Mouse (Mus musculus) MEL (cell line): ENCODE data around the gene Tmtc1. TPM values are rescaled to one million over a fixed set of nuclear protein-coding genes. Genes with fewer than 3 reads are reported as not detected.

Experiments used
- DNase-seq: peaks from one replicate; pipeline ENCODE4 v3.0.0; 2011; ENCODE audit warnings: low read depth, low spot score
- H3K27ac ChIP-seq: 2 replicates; pipeline ENCODE4 v1.5.1; 2012; ENCODE audit warnings: low read depth, mild to moderate bottlenecking, control low read depth, low read length, moderate library complexity; ENCODE audit not compliant: control insufficient read depth
- H3K27me3 ChIP-seq, 2 experiments: fragments of 150-350 bp in 1 of 2; sonication (generic) in 1 of 2; 2 replicates each; pipeline ENCODE4 v1.6.1; 2012; ENCODE audit warnings: low read length in 2 of 2, mild to moderate bottlenecking in 2 of 2, improper control_type of control experiment in 1 of 2, moderate library complexity in 1 of 2; ENCODE audit not compliant: insufficient read depth in 2 of 2, control insufficient read depth in 1 of 2
- H3K36me3 ChIP-seq, 2 experiments: 2 replicates each; pipeline ENCODE4 v1.6.1; 2012 to 2014; ENCODE audit warnings: low read length in 2 of 2, improper control_type of control experiment in 1 of 2, inconsistent platforms in 1 of 2, mild to moderate bottlenecking in 1 of 2; ENCODE audit not compliant: insufficient read depth in 2 of 2, control insufficient read depth in 1 of 2
- H3K4me1 ChIP-seq, 2 experiments: fragments of 150-350 bp in 1 of 2; sonication (generic) in 1 of 2; 2 replicates each; pipeline ENCODE4 v1.6.1; 2012; ENCODE audit warnings: low read length in 2 of 2, improper control_type of control experiment in 1 of 2, mild to moderate bottlenecking in 1 of 2; ENCODE audit not compliant: insufficient read depth in 2 of 2, control insufficient read depth in 1 of 2
- H3K4me3 ChIP-seq, 2 experiments: fragments of 150-350 bp in 1 of 2; sonication (generic) in 1 of 2; 2 replicates each; pipeline ENCODE4 v1.5.1; 2012; ENCODE audit warnings: low read depth in 2 of 2, low read length in 2 of 2, mild to moderate bottlenecking in 2 of 2, moderate library complexity in 2 of 2, control low read depth in 1 of 2, improper control_type of control experiment in 1 of 2; ENCODE audit not compliant: control insufficient read depth in 1 of 2, insufficient read depth in 1 of 2
- H3K79me2 ChIP-seq: 2 replicates; pipeline ENCODE4 v1.6.1; 2012; ENCODE audit warnings: mild to moderate bottlenecking, low read length, moderate library complexity; ENCODE audit not compliant: control insufficient read depth, poor library complexity, insufficient read depth
- H3K9ac ChIP-seq: 2 replicates; pipeline ENCODE4 v1.6.1; 2012; ENCODE audit warnings: low read depth, mild to moderate bottlenecking, control low read depth, low read length, moderate library complexity; ENCODE audit not compliant: control insufficient read depth, poor library complexity, severe bottlenecking
- H3K9me3 ChIP-seq: fragments of 150-350 bp; sonication (generic); replicated peaks from 2 replicates; pipeline ENCODE4 v1.6.1; 2012; ENCODE audit warnings: mild to moderate bottlenecking, low read length, improper control_type of control experiment, moderate library complexity; ENCODE audit not compliant: insufficient read depth
- BHLHE40 ChIP-seq: IDR thresholded peaks from 2 replicates; pipeline ENCODE4 v1.6.1; 2012; ENCODE audit warnings: low read depth, mild to moderate bottlenecking, inconsistent platforms, low read length, improper control_type of control experiment, borderline replicate concordance
- CHD1 ChIP-seq: IDR thresholded peaks from 2 replicates; pipeline ENCODE4 v1.6.1; 2012; ENCODE audit warnings: low read depth, mild to moderate bottlenecking, inconsistent platforms, low read length, improper control_type of control experiment
- CHD2 ChIP-seq: IDR thresholded peaks from 2 replicates; pipeline ENCODE4 v1.6.1; 2011; ENCODE audit warnings: low read length, improper control_type of control experiment
- CTCF ChIP-seq, 3 experiments: IDR thresholded peaks in 2 of 3; conservative IDR thresholded peaks in 1 of 3; 2 replicates each; pipeline ENCODE4 v1.5.1; 2011 to 2012; ENCODE audit warnings: low read length in 3 of 3, low read depth in 2 of 3, mild to moderate bottlenecking in 2 of 3, improper control_type of control experiment in 1 of 3, inconsistent platforms in 1 of 3, mixed read lengths in 1 of 3, moderate library complexity in 1 of 3; ENCODE audit not compliant: control insufficient read depth in 1 of 3, insufficient read depth in 1 of 3, poor library complexity in 1 of 3, severe bottlenecking in 1 of 3
- ELF1 ChIP-seq: IDR thresholded peaks from 2 replicates; pipeline ENCODE4 v1.6.1; 2014; ENCODE audit warnings: low read depth, mild to moderate bottlenecking, inconsistent platforms, low read length, improper control_type of control experiment, moderate library complexity
- GABPA ChIP-seq: IDR thresholded peaks from 2 replicates; pipeline ENCODE4 v1.6.1; 2012; ENCODE audit warnings: low read depth, mild to moderate bottlenecking, inconsistent platforms, low read length, improper control_type of control experiment, moderate library complexity
- GATA1 ChIP-seq: IDR thresholded peaks from 2 replicates; pipeline ENCODE4 v1.6.1; 2011; ENCODE audit warnings: low read depth, low read length, improper control_type of control experiment
- JUND ChIP-seq: IDR thresholded peaks from 2 replicates; pipeline ENCODE4 v1.6.1; 2011; ENCODE audit warnings: low read depth, mild to moderate bottlenecking, improper control_type of control experiment, low read length
- POLR2A ChIP-seq, 2 experiments: IDR thresholded peaks; 2 replicates each; pipeline ENCODE4 v1.6.1; 2011 to 2012; ENCODE audit warnings: low read length in 2 of 2, mild to moderate bottlenecking in 2 of 2, control low read depth in 1 of 2, improper control_type of control experiment in 1 of 2, low read depth in 1 of 2, moderate library complexity in 1 of 2; ENCODE audit not compliant: control insufficient read depth in 1 of 2, insufficient read depth in 1 of 2, poor library complexity in 1 of 2
- POLR2AphosphoS5 ChIP-seq: IDR thresholded peaks from 2 replicates; pipeline ENCODE4 v1.6.1; 2012; ENCODE audit warnings: low read depth, borderline replicate concordance, mild to moderate bottlenecking, inconsistent platforms, low read length, moderate library complexity, mixed read lengths
- SIN3A ChIP-seq: IDR thresholded peaks from 2 replicates; pipeline ENCODE4 v1.6.1; 2012; ENCODE audit warnings: low read length, improper control_type of control experiment, inconsistent platforms
- TCF12 ChIP-seq: IDR thresholded peaks from 2 replicates; pipeline ENCODE4 v1.6.1; 2014; ENCODE audit warnings: low read depth, mild to moderate bottlenecking, inconsistent platforms, low read length, improper control_type of control experiment, moderate library complexity
- UBTF ChIP-seq: IDR thresholded peaks from 2 replicates; pipeline ENCODE4 v1.6.1; 2012; ENCODE audit warnings: low read depth, mild to moderate bottlenecking, inconsistent platforms, low read length, improper control_type of control experiment, moderate library complexity, borderline replicate concordance; ENCODE audit not compliant: insufficient read depth
- USF1 ChIP-seq: IDR thresholded peaks from 2 replicates; pipeline ENCODE4 v1.6.1; 2014; ENCODE audit warnings: low read depth, mild to moderate bottlenecking, inconsistent platforms, low read length, improper control_type of control experiment, moderate library complexity
- USF2 ChIP-seq, 2 experiments: IDR thresholded peaks; 2 replicates each; pipeline ENCODE4 v1.6.1; 2011 to 2012; ENCODE audit warnings: improper control_type of control experiment in 2 of 2, low read length in 2 of 2, borderline replicate concordance in 1 of 2, inconsistent platforms in 1 of 2, low read depth in 1 of 2, mild to moderate bottlenecking in 1 of 2; ENCODE audit not compliant: insufficient read depth in 1 of 2
- ZC3H11A ChIP-seq: IDR thresholded peaks from 2 replicates; pipeline ENCODE4 v1.6.1; 2012; ENCODE audit warnings: low read depth, mild to moderate bottlenecking, inconsistent platforms, low read length, improper control_type of control experiment
- ZNF384 ChIP-seq: IDR thresholded peaks from 2 replicates; pipeline ENCODE4 v1.6.1; 2012; ENCODE audit warnings: low read depth, mild to moderate bottlenecking, inconsistent platforms, low read length, improper control_type of control experiment
- polyA plus RNA-seq, 2 experiments: library from polyadenylated mRNA; stranded (reverse) in 1 of 2; unstranded in 1 of 2; fragments of >175 nt in 1 of 2; fragments of >200 nt in 1 of 2; gene quantifications; 2 replicates each; pipeline versions ENCODE4 v1.2.1 to v1.2.4; 2012; ENCODE audit warnings: low replicate concordance in 2 of 2, low read depth in 1 of 2; ENCODE audit not compliant: insufficient read length in 2 of 2, insufficient read depth in 1 of 2, missing spikeins in 1 of 2
- total RNA-seq: library from RNA; depleted of rRNA; stranded (reverse); fragments of 300-350 nt; gene quantifications from 2 replicates; pipeline ENCODE4 v1.2.3, GENCODE M21; 2012

Gene Tmtc1
- total and polyA plus RNA-seq, 3 experiments: 0.03 TPM; not detected in 2

- Histone ChIP-seq H3K9ac (no peak overlapping the region), H3K4me3 (no peak overlapping the region), H3K9me3 (no peaks in the 10 kb centered on the region), H3K27me3 (no peaks in the 10 kb centered on the region), H3K4me1 (no peaks in the 10 kb centered on the region), H3K36me3 (no peaks in the 10 kb centered on the region), H3K27ac (no peak overlapping the region), H3K79me2 (no peaks in the 10 kb centered on the region)
- no peak for TF ChIP-seq GABPA
- TF ChIP-seq POLR2A (IDR thresholded peaks at IDR 0.05; ENCODE audit: control insufficient read depth in 1 of 2, insufficient read depth in 1 of 2, low read depth in 1 of 2, low read length in 2 of 2, poor library complexity in 1 of 2): no peak
- TF ChIP-seq SIN3A: no peak
- no peak for TF ChIP-seq ZC3H11A
- TF ChIP-seq TCF12: no peak
- TF ChIP-seq ZNF384: no peak
- no peak for TF ChIP-seq JUND
- DNase-seq: no peak
These were observed 133.2 kb downstream of the Tmtc1 start for GRCm38 (mm10) chr6:148310981-148311380.

DNA sequence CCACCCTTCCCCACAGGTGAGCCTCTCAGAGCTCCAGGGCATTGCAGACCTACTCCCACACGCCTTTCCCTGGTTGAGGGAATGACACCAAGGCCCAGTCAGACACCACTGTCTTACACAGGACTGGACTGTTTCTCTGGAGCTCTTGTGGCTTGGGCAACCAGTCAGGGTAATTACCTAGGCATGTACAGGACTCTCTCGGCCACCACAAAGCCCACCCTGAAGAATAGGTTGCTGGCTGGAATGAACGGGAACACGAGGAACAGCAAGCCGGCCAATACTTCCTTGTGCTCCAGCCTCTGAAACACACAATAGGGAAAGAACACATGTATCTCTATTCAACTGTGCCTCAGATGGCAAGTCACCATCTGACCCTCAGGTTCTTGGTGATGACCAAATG is 138.4 kb downstream of the Tmtc1 start:
- H3K27ac ChIP-seq: no peak overlapping the region
- H3K4me1 ChIP-seq: no peaks in the 10 kb centered on the region
- H3K27me3 ChIP-seq: no peaks in the 10 kb centered on the region
- no peak overlapping the region for H3K9ac ChIP-seq
- H3K36me3 ChIP-seq: no peaks in the 10 kb centered on the region
- H3K4me3 ChIP-seq: no peak overlapping the region
- H3K79me2 ChIP-seq: no peaks in the 10 kb centered on the region
- no peak for TF ChIP-seq USF1
- TF ChIP-seq CTCF (IDR thresholded peaks at IDR 0.05 in 2 of 3, conservative IDR thresholded peaks at IDR 0.05 in 1 of 3; ENCODE audit: control insufficient read depth in 1 of 3, insufficient read depth in 1 of 3, low read depth in 2 of 3, low read length in 3 of 3, poor library complexity in 1 of 3, severe bottlenecking in 1 of 3): no peak
- no peak for TF ChIP-seq USF2 (IDR thresholded peaks at IDR 0.05; ENCODE audit: borderline replicate concordance in 1 of 2, insufficient read depth in 1 of 2, low read depth in 1 of 2, low read length in 2 of 2)
- no peak for TF ChIP-seq UBTF
- TF ChIP-seq CHD2: no peak
- no peak for TF ChIP-seq GATA1
- TF ChIP-seq ELF1: no peak
- TF ChIP-seq POLR2AphosphoS5: no peak
- TF ChIP-seq, all 39 proteins: peak for 0
- H3K9me3 ChIP-seq: no peaks in the 10 kb centered on the region
- DNase-seq: no peak

DNA sequence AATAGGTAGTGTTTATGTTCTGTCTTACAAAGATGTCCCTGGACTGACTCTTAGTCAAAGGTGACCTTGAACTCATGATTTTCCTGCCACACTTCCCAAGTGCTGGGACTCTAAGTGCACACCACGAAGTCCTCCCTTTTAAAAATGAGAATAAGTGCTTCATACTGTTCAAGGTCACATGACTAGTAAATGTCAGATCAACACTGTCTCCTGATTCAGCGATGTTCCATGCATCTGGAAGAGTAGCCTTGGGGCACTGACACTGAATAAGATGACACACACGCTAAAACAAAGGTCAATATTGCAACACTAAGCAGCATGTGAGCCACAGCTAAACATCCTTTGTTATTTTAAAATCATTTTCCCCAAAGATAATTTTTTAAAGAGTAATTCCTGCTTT is 139.0 kb downstream of the Tmtc1 start:
- Histone ChIP-seq H3K27me3 (no peaks in the 10 kb centered on the region), H3K4me3 (no peak overlapping the region), H3K27ac (no peak overlapping the region), H3K4me1 (no peaks in the 10 kb centered on the region), H3K36me3 (no peaks in the 10 kb centered on the region), H3K79me2 (no peaks in the 10 kb centered on the region), H3K9me3 (no peaks in the 10 kb centered on the region)
- TF ChIP-seq CHD1 (no peak), GABPA (no peak), USF2 (IDR thresholded peaks at IDR 0.05; ENCODE audit: borderline replicate concordance in 1 of 2, insufficient read depth in 1 of 2, low read depth in 1 of 2, low read length in 2 of 2) (no peak), BHLHE40 (no peak)
- TF ChIP-seq, all 39 proteins: peak for 0
- no peak overlapping the region for H3K9ac ChIP-seq
- no peak for DNase-seq
